Mouse (Mus musculus) monocyte, adult 5-6 weeks (primary cell): Measurements from ENCODE around the gene Arih1. TPM values are rescaled to one million over a fixed set of nuclear protein-coding genes. Genes with fewer than 3 reads are reported as not detected.

Experiments
- ATAC-seq: fragments of 153-309, 156-312 bp; replicated peaks from 2 replicates; pipeline ENCODE4 v1.8.0; 2017; ENCODE audit warnings: mild to moderate bottlenecking; ENCODE audit not compliant: low TSS enrichment, insufficient number of reproducible peaks, severe bottlenecking, poor library complexity, low FRiP score
- total RNA-seq: library from RNA; stranded (forward); fragments of 200-1000, 200-491, 200-594 nt; gene quantifications from 3 replicates; pipeline ENCODE4 v1.2.3, GENCODE M21; 2017

The Arih1 gene
- total RNA-seq = 109 to 145 TPM (median 136 TPM) in 3 replicates

DNA sequence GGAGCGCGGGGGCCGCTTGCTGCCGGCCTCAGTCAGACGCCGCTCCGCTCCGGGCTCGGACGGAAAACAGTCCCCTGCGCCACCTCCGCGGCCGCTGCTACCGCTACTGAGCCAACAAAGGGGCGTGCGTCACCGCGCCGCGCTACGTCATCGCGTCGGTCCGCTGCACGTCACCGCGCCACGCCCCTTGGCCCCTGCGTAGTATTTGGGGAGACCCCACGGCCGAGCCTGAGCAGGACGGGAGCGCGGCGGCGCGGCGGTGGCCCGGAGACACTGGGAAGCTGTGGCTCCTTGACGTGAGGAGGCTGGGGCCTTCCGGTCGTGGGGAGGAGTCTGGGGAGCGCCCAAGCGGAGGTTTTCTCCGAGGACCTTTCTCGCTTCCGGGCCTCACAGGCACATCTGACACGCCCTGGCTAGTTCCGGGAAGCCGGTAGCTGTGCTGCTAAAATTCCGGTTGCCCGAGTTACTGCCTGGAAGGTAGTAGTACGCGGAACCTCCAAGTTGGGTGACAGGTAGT, at the start of gene Arih1:
Gene Arih1, minus strand, starts transcription at position 70 of the 517 bp plus-strand sequence.
- ATAC-seq = peak; percentile 86

DNA sequence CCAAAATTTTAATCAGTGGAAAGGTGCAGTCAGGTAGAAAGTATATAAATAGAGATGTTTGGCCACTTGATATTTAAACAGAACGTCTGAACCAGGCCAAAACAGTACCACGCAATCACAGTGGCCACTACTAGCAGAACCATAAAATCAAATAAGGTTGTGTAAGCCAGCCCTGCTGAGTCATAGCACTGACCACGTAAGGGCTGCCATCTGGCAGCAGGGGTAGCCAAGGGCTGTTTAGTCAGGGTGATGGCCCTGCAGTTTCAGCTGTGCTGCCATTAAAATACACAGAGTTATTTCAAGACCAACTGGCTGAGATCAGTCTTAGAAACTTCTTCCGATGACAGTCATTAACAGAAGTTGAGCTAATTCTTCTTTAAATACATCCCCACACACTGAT, 47.5 kb upstream of the Arih1 start:
- ATAC-seq = 0 out of 2 replicates have a peak, but pooled peaks have one; percentile 29

DNA sequence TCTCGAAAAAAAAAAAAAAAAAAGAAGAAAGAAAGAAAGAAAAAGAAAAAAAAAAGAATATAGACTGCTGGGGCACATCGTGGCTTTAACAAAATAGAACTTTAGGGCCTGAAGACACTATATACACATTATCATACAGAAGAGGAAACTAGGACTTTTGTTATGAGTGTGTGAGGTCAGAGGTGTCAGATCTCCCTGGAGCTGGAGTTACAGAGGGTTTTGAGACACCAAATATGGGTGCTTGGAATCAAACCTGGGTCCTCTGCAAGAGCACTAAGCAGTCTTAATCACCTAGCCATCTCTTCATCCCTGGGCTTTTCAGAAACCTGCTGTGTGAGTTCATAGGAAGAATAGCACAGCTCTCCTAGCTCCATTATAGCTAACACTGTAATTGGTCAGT, 47.0 kb upstream of the Arih1 start:
- ATAC-seq = no peak

DNA sequence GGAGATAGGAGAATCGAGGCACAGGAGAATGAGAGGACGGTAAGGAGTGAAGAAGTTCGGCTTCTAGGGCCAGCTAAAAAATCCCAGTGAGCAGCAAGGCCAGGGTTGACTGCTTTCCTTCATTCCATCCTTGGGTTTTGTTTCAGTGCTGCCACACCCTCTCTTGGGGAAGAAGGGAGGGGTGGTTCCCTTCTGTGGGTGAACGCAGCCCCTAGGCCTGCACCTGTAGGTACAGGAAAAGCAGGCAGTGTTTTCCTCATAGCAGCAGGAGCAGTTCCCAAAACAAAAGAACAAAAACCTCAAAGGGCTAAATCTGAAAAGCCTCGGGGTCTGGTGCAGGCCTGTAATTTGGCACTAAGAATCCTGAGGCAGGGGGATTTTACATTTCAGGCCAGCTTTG, 45.2 kb upstream of the Arih1 start:
- ATAC-seq = no peak

DNA sequence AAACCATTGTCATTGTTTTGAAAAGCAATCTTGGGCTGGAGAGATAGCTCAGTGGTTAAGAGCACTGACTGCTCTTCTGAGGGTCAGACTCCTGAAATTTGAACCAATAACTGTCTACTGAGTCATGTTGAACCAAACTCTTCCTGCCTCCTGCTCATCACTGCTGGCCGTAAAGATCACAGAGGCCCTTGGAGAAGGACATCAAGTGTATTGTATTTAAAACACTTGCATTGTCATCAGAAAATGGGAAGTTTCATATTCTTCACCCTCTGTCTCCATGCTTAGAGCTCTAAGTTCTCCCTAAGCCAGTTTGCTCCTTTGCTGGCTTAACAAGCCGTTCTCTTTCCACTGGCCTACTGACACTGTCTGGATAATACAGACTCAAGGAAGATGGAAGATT, 41.9 kb upstream of the Arih1 start:
- ATAC-seq = 0 out of 2 replicates have a peak, but pooled peaks have one; percentile 40

DNA sequence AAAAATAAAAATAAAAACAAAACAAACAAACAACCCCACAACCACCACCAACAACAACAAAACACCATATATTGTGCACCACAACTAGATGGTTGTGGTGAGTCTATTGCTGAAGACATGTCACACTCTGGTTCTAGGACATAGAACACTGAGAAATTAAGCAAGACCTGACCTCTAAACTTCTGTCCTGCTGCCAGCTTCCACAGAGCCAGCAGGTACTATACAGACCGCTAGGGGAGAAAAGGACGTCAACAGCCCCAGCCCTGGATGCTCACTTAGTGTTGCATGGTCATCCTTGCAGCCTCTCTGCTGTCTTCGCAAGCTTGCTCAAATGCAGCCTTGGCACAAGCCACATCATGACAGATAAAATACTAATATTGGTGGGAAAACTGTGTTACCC, 41.2 kb upstream of the Arih1 start:
- ATAC-seq = no peak

DNA sequence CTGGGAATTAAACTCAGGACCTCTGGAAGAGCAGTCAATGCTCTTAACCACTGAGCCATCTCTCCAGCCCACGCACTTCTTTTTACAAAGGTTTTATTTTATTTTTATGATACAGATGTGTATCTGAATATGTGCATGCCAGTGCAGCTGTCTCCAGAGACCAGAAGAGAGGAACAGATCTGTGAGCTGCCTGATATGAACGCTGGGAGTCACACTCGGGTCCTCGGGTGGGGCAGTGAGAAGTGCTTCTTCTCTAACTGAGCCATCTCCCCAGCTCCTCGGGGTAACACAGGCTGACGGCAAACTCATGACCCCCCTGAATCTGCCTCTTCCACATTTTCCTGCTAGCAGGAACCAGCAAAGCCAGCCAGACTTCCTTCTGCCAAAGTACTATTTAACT, 40.3 kb upstream of the Arih1 start:
- ATAC-seq = no peak

DNA sequence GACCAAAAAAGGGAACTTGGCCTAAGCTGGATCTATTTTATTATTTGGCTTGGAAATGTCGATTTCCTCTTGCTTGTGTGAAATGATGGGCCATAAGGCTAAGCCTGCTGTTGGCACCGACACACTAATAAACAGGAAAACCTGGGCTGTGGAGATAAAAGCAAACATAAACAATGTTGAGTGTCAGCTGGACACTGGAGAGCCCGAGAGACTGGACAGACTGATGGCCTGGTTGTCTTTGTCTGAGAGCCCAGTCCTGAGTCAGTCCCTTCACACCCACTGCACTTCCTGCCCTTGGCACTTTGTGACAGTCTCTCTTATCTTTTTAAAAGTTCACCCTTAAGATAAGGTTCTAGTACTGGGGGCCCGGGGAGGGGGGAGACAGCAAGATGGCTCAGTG, 36.5 kb upstream of the Arih1 start:
- ATAC-seq = no peak

DNA sequence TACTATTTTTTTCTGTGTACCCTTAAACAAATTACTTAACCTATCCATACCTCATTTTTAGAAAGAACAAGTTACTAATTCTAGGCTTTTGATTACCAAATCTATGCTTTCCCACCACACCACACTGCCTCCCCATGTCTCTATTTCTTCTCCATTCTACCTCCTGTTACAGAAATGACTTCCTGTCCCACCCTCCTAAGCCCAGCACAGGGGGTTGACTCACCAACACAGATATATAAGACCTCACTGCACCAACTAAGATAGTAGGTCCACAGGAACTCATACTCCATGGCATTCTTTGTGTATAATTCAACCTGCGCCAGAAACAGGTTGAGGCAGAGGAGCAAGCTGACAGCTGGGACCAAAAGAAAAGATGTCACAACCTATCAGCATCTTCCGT, 33.0 kb upstream of the Arih1 start:
- ATAC-seq = no peak

DNA sequence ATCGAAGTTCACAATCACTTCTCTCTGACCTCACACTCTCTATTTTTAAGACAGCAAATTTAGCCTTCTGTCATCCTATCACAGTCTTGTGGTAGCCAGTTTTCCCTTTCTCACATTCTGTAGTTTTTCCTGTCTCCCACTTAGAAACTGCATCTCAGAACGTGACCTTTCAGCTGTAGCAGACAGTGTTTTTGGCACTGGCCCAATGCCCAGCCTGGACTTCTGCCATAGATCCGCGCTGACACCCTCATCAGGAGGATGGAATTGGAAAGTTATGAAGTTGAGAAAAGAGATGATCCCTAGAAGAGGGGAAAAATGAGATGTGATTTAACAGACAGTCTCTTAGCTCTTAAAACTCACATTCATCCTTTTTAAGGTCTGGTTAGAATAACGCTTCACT, 32.6 kb upstream of the Arih1 start:
- ATAC-seq = no peak

DNA sequence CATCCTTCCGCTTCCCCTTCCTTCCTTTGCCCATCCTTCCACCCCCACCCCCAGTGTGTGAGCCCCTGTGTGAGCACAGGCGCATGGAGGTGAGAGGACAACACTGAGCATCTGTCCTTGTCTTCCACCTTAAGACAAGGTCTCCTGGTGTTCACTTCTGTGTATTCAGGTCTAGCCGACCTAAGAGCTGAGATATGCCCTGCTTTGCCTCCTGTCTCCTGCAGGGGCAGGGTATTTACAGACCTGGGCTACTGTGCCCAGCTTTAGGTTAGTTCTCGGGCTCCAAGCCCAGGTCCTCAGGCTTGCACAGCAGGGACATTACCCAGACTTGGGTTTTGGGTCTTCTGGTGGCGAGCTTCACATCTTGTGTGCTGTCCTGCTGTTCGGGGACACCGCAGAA, 30.7 kb upstream of the Arih1 start:
- no peak for ATAC-seq

DNA sequence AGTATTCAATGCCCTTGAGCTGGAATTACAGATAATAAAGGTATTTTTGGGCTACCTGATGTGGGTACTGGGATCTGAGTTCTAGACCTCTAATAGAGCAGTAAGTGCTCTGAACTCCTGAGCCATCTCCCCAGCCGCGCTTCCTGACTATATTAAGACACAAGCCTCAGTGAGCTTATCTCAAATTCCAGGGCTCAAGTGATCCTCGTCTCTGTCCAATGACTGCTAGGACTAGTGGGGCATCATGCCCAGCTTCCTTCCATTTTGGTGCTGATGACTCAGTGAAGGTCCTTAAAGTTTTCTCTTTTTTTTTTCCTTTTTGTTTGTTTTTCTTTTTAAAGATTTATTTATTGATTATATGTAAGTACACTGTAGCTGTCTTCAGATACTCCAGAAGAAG, 28.7 kb upstream of the Arih1 start:
- no peak for ATAC-seq

DNA sequence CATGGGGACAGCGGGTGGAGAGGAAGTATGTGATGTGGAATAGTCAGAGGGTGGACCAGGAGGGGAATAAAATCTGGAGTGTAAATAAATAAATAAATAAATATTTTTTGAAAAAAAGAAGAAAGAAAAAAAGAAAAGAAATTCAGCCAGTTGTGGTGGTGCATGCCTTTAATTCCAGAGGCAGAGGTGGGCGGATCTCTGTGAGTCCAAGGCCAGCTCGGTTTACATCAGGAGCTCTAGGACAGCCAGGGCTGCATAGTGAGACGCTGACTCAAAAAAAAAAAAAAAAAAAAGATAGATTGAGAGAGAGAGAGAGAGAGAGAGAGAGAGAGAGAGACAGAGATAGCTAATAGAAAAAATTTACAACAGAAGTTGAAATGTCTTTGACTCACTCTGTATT, 26.0 kb upstream of the Arih1 start:
- ATAC-seq = no peak

DNA sequence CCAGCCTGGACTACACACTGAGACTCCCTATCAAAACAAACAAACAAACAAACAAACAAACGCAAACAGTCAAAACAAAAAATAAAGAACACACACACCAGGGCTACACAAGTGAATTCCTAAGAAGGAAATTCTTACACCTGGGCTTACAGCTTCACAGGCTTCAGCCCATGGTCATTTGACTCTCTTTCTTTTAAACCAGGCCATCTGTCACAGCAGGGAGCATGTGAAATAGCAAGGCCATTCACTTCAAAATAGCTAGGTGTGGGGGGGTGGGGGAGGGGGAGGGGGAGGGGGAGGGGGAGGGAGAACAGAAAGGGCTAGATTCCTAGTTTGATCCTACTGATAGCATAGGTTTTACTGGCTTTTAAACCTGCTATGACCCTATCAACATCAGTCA, 21.7 kb upstream of the Arih1 start:
- ATAC-seq = no peak

DNA sequence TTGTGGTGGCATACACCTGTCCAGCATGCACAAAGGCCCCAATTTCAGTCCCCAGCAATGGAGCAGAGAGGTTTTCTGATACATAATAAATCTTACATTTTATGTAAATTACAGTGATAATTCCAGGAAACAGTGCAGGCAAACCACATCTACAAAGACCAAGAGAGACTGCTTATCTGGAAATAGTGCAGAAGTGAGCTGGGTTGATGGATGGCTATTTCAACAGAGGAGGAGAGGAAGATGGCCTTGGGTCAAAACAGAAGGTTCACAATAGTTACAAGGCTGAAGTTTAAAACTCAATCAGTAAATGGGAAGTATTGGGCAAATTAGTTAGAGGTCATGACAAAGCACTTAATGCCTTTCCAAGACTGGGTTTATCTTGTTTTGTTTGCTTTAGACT, 913 bp upstream of the Arih1 start:
- ATAC-seq = no peak

DNA sequence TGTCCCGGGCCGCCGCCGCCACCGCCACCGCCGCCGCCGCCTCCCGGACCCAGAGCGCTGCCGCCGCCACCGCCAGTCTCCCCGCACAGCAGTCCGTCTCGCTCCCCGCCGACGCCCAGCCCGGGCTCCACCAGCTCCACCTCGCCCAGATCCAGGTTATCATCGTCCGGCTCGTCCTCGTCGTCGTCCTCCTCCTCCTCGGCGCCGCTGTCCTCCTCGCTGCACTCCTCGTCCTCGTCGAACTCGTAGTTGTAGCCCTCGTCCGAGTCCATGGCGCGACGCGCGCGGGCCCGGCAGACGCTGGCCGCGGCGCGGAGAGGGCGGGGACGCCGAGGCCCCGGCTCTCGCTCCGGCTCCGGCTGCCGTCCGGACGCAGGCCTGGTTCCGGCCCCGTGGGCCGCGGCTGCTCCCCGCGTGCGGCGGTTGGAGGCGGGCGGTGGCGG, 321 bp downstream of the Arih1 start:
- peak; percentile 30; the same call in 1 of the 2 replicates for ATAC-seq

DNA sequence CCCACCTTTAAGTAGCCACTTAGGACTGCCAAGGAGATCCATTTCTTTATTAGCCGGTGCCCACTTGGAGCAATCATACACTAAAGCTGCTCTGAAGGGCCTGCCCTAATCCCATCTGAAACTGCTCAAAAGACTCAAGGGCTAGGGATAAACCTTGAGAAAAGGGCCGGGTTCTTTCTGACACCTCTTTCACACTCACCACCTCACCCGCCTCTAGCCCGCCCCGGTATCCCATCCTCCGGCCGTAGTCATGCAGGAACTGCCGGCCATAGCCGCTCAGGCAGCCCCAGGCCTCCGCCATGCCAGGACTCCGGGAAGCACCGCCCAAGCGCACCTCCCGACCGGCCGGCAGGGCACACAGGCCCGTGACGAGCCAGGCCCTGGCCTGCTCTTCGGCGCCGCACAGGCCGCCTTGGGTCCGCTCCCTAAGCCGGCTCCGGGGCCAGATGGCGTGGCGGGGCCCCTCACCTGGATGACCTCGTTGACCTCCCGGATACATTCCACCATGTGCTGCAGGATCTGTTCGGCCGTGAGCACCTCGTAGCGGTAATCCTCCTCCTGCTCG, 825 bp downstream of the Arih1 start:
- ATAC-seq = peak; percentile 30; the same call in 1 of the 2 replicates

DNA sequence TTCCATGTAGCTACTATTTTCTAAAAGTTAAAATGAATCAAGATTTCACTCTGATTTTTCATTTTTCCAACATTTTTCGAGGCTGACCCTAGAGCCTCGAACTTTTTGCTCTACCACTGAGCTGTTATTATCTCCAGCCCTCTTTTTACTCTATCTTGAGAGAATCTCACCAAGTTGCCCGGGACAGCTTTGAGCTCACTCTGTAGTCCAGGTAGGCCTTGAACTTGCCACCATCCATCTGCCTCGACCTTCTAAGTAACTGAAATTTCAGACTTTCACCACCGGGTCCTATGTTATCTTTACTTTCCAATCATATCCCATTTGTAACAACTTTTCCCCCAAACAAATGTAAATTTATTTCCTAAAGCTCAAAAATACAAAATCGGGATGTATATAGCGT, 1.7 kb downstream of the Arih1 start:
- ATAC-seq = no peak

DNA sequence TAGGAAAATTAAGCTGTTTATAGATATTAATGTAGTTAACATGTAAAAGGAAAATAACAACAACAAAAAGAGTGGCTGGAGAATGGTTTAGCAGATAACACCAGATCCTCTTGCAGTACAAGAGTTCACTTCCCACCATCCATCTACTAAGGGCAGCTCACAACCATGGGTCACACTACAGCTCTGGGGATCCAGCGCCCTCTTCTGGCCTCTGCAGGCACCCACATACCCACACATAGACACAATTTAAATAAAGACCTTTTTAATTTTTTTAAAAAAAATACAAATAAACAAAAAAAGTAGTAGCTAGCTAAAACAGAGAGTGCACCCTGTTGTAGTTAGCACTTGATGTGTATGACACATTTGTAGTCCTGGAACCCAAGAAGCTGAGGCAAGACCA, 4.0 kb downstream of the Arih1 start:
- peak; percentile 48; the same call in 1 of the 2 replicates for ATAC-seq

DNA sequence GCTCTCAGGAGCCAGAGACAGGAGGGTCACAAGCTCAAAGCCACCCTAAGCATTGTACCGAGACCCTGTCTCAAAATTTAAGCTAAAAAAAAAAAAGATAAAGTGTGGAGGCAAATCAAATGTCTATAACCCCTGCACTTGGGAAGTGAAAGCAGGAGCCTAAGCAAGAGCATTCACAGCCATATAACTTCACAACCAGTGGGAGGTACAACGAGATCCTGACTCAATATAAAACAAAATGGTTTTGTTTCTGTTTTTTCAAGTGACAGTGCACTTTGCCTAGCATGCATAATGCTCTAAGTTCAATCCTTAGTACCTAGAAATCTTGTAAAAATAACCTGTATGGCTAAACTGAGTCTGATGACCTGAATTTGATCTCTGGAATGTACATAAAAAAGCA, 9.8 kb downstream of the Arih1 start:
- ATAC-seq = no peak

DNA sequence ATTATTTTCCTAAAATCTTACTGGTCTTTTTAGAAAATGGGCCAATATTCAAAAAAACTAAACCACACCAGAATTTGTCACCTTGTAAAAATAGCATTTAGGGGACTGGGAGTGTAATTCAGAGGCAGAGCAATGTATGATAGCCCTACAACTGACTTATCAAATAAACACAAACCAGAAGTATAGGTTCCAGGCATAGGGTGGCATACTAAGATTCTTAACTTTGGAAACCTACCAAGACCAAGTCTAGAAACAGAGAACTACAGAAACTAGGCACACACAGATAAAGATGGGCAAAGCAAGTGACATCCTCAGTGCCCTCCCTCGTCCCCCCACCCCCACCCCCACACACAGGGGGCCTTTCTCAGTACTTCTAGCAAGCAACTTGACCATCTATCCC, 11.6 kb downstream of the Arih1 start:
- ATAC-seq = no peak
